Mouse (Mus musculus): ENCODE measurements around the gene Mrpl53.

The Mrpl53 gene

GRCm38 (mm10) chr6:83108762-83109668 lies at the start of gene Mrpl53:
Gene Mrpl53, plus strand, starts transcription at chr6:83109040.
- DNase-seq (ENCODE audit: extremely low read depth, insufficient read length, low spot score) = peak; percentile 85

- no peak for DNase-seq (ENCODE audit: extremely low read depth, insufficient read length, low spot score)
These were observed 42.8 kb upstream of the Mrpl53 start for GRCm38 (mm10) chr6:83065995-83066394.

GRCm38 (mm10) chr6:83066441-83066840 lies 42.4 kb upstream of the Mrpl53 start:
- DNase-seq (ENCODE audit: extremely low read depth, insufficient read length, low spot score) = no peak

GRCm38 (mm10) chr6:83068221-83068620 lies 40.6 kb upstream of the Mrpl53 start:
- DNase-seq (ENCODE audit: extremely low read depth, insufficient read length, low spot score) = no peak

GRCm38 (mm10) chr6:83068706-83069487 lies 39.9 kb upstream of the Mrpl53 start:
- DNase-seq (ENCODE audit: extremely low read depth, insufficient read length, low spot score) = no peak

- no peak for DNase-seq (ENCODE audit: extremely low read depth, insufficient read length, low spot score)
These were observed 39.2 kb upstream of the Mrpl53 start for GRCm38 (mm10) chr6:83069488-83070246.

- DNase-seq (ENCODE audit: extremely low read depth, insufficient read length, low spot score) = no peak
These were observed 38.8 kb upstream of the Mrpl53 start, which contains the start of gene Tlx2 for GRCm38 (mm10) chr6:83070247-83070310. Gene Tlx2, minus strand, starts transcription at chr6:83070293.

- DNase-seq (ENCODE audit: extremely low read depth, insufficient read length, low spot score) = no peak
These were observed 38.3 kb upstream of the Mrpl53 start for GRCm38 (mm10) chr6:83070311-83071219.

- no peak for DNase-seq (ENCODE audit: extremely low read depth, insufficient read length, low spot score)
These were observed 37.6 kb upstream of the Mrpl53 start for GRCm38 (mm10) chr6:83071220-83071619.

GRCm38 (mm10) chr6:83074979-83075378 lies 33.9 kb upstream of the Mrpl53 start:
- no peak for DNase-seq (ENCODE audit: extremely low read depth, insufficient read length, low spot score)

GRCm38 (mm10) chr6:83077630-83078323 lies 31.1 kb upstream of the Mrpl53 start, which contains the start of gene Pcgf1:
Gene Pcgf1, plus strand, starts transcription at chr6:83077869.
- DNase-seq (ENCODE audit: extremely low read depth, insufficient read length, low spot score) = no peak

GRCm38 (mm10) chr6:83078324-83078858 lies 30.4 kb upstream of the Mrpl53 start:
- peak; percentile 96 for DNase-seq (ENCODE audit: extremely low read depth, insufficient read length, low spot score)

GRCm38 (mm10) chr6:83080210-83080609 lies 28.6 kb upstream of the Mrpl53 start:
- no peak for DNase-seq (ENCODE audit: extremely low read depth, insufficient read length, low spot score)

GRCm38 (mm10) chr6:83083497-83083896 lies 25.3 kb upstream of the Mrpl53 start:
- no peak for DNase-seq (ENCODE audit: extremely low read depth, insufficient read length, low spot score)

GRCm38 (mm10) chr6:83084477-83084876 lies 24.4 kb upstream of the Mrpl53 start:
- DNase-seq (ENCODE audit: extremely low read depth, insufficient read length, low spot score) = no peak

- no peak for DNase-seq (ENCODE audit: extremely low read depth, insufficient read length, low spot score)
These were observed 22.5 kb upstream of the Mrpl53 start, which contains the start of gene Lbx2 for GRCm38 (mm10) chr6:83086121-83087035. Gene Lbx2, plus strand, starts transcription at chr6:83086367.

GRCm38 (mm10) chr6:83087205-83087925 lies 21.5 kb upstream of the Mrpl53 start:
- DNase-seq (ENCODE audit: extremely low read depth, insufficient read length, low spot score) = no peak

GRCm38 (mm10) chr6:83087926-83088260 lies 20.9 kb upstream of the Mrpl53 start:
- no peak for DNase-seq (ENCODE audit: extremely low read depth, insufficient read length, low spot score)

All from 3134 (cell line).